Mouse (Mus musculus) MEL-GATA-1-ER (cell line): ENCODE data around the gene E130208F15Rik.

Experiments
- DNase-seq: peaks from one replicate; pipeline ENCODE4 v3.0.0-alpha.2; 2012; ENCODE audit warnings: low read depth; ENCODE audit errors: extremely low read depth

The E130208F15Rik gene

GRCm38 (mm10) chr7:30321539-30322284, at the start of gene E130208F15Rik:
Gene E130208F15Rik, plus strand, starts transcription at chr7:30321740.
- peak; percentile 87 for DNase-seq

- no peak for DNase-seq
Measured at GRCm38 (mm10) chr7:30274383-30274782, 47.2 kb upstream of the E130208F15Rik start.

- no peak for DNase-seq
Measured at GRCm38 (mm10) chr7:30278911-30279310, 42.6 kb upstream of the E130208F15Rik start.

GRCm38 (mm10) chr7:30279536-30279935, 42.0 kb upstream of the E130208F15Rik start:
- DNase-seq, result no peak

GRCm38 (mm10) chr7:30279951-30280669, 41.4 kb upstream of the E130208F15Rik start, which contains the start of the genes Thap8 and Wdr62:
Gene Thap8, plus strand, starts transcription at chr7:30280094.
Gene Wdr62, minus strand, starts transcription at chr7:30280419.
- DNase-seq, result peak; percentile 84

- DNase-seq, result peak; percentile 73
Measured at GRCm38 (mm10) chr7:30280670-30281138, 40.8 kb upstream of the E130208F15Rik start.

- DNase-seq, result peak; percentile 18
Measured at GRCm38 (mm10) chr7:30281522-30281921, 40.0 kb upstream of the E130208F15Rik start.

- DNase-seq, result no peak
Measured at GRCm38 (mm10) chr7:30282740-30283139, 38.8 kb upstream of the E130208F15Rik start.

GRCm38 (mm10) chr7:30286701-30287410, 34.7 kb upstream of the E130208F15Rik start:
- DNase-seq, result no peak

- no peak for DNase-seq
Measured at GRCm38 (mm10) chr7:30288046-30288445, 33.5 kb upstream of the E130208F15Rik start.

- DNase-seq, result no peak
Measured at GRCm38 (mm10) chr7:30289071-30289713, 32.3 kb upstream of the E130208F15Rik start.

GRCm38 (mm10) chr7:30289714-30290399, 31.7 kb upstream of the E130208F15Rik start:
- DNase-seq, result no peak

- DNase-seq, result no peak
Measured at GRCm38 (mm10) chr7:30291215-30292131, 30.1 kb upstream of the E130208F15Rik start, which contains the start of gene Clip3. Gene Clip3, plus strand, starts transcription at chr7:30291728.

GRCm38 (mm10) chr7:30293795-30294194, 27.7 kb upstream of the E130208F15Rik start:
- DNase-seq, result no peak

GRCm38 (mm10) chr7:30294296-30294695, 27.2 kb upstream of the E130208F15Rik start:
- DNase-seq, result no peak

GRCm38 (mm10) chr7:30295103-30295502, 26.4 kb upstream of the E130208F15Rik start:
- DNase-seq, result no peak

- DNase-seq, result no peak
Measured at GRCm38 (mm10) chr7:30296816-30297215, 24.7 kb upstream of the E130208F15Rik start.

GRCm38 (mm10) chr7:30297266-30297665, 24.3 kb upstream of the E130208F15Rik start:
- no peak for DNase-seq

GRCm38 (mm10) chr7:30300914-30301313, 20.6 kb upstream of the E130208F15Rik start:
- no peak for DNase-seq
